Mouse (Mus musculus): Measurements from ENCODE around the gene Tmem59l.

DNA sequence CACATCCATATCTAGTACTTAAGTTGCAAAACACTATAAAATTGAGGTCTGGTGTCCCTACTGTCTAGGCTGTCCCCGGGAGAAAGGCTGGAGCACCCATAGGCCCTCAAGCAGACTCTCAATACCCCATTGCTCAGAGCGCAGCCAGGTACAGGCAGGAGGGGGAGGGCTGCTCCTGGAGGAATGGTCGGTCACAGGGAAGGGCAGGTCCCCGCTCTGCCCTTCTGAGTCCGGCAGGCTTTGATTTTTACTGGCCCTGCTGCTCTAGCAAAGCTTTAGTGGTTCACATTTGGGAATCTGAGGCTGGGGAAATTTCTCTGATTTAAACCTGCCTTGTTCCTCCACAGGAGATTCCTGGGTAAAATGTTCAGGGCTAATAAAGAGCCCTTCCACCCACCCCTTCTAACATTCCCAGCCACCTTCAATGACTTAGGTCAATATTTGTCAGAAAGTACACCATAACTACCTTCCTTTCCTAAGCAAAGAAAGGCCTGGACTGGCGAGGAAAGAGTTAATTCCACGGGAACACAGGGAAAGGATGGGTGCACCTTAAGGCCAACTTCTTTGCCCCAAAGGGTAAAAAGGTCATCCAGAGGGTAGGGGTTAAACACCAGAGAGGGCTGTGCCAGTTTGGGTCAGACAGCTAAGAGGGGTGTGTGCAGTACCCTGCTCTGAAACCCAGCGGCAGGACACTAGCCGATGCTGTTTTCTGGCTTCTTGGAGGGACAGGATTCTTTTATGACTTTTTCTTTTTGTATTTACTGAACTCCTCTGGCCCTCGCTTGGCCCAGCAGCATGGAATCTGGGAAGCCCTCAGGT, 3.1 kb upstream of the Tmem59l start:
- TF ChIP-seq CTCF (IDR thresholded peaks at IDR 0.05; ENCODE audit: low read depth, low read length) (no peak), POLR2A (IDR thresholded peaks at IDR 0.05; ENCODE audit: insufficient read depth, low read length) (no peak), EP300 (IDR thresholded peaks at IDR 0.05; ENCODE audit: insufficient read depth, low read depth, low read length) (no peak)
